Mouse (Mus musculus) E14TG2a.4 (cell line): ENCODE data around the gene Bfar.
"Not testable (repeated sequence)": the region's sequence is repeated elsewhere in the genome, so short reads cannot be mapped to it uniquely, and the experiment has no call there.

ENCODE experiments used
- CTCF ChIP-seq: conservative IDR thresholded peaks from 2 replicates; pipeline ENCODE4 v1.5.1; 2014; ENCODE audit warnings: low read length
- NANOG ChIP-seq: IDR thresholded peaks from 2 replicates; pipeline ENCODE4 v1.6.1; 2014; ENCODE audit warnings: borderline replicate concordance, low read length, mixed read lengths

- TF ChIP-seq CTCF, NANOG: not testable (repeated sequence)
Observed at GRCm38 (mm10) chr16:13739044-13739443, 67.4 kb downstream of the Bfar start.
